Mouse (Mus musculus) frontal cortex, adult (tissue): ENCODE data around the gene Jmjd7.

Experiments used
- ATAC-seq: cut with Nextera tagmentation; 2 replicates; pipeline ENCODE4 v1.9.2; 2017; ENCODE audit warnings: mild to moderate bottlenecking, moderate library complexity, mixed read lengths; ENCODE audit not compliant: low TSS enrichment

Jmjd7 gene

GRCm38 (mm10) chr2:120026984-120027949 is at the start of gene Jmjd7, which contains the start of gene Gm28042:
TSS of gene Jmjd7 (plus strand) at chr2:120027483.
TSS of gene Gm28042 (plus strand) at chr2:120027493.
- peak; percentile 85 for ATAC-seq

- peak; percentile 62 for ATAC-seq
These were observed 46.8 kb upstream of the Jmjd7 start for GRCm38 (mm10) chr2:119980343-119980986.

GRCm38 (mm10) chr2:119981631-119982030 is 45.7 kb upstream of the Jmjd7 start:
- ATAC-seq, result no peak

- no peak for ATAC-seq
These were observed 41.4 kb upstream of the Jmjd7 start for GRCm38 (mm10) chr2:119985871-119986270.

- no peak for ATAC-seq
These were observed 40.9 kb upstream of the Jmjd7 start for GRCm38 (mm10) chr2:119986369-119986768.

GRCm38 (mm10) chr2:119987441-119987840 is 39.8 kb upstream of the Jmjd7 start:
- ATAC-seq, result no peak

GRCm38 (mm10) chr2:119988952-119989351 is 38.3 kb upstream of the Jmjd7 start:
- peak; percentile 52; the same call in 1 of the 2 replicates for ATAC-seq

- ATAC-seq, result no peak
These were observed 36.4 kb upstream of the Jmjd7 start for GRCm38 (mm10) chr2:119990881-119991280.

- no peak for ATAC-seq
These were observed 34.9 kb upstream of the Jmjd7 start for GRCm38 (mm10) chr2:119992349-119992748.

- ATAC-seq, result no peak
These were observed 33.8 kb upstream of the Jmjd7 start for GRCm38 (mm10) chr2:119993515-119993914.

- no peak for ATAC-seq
These were observed 32.4 kb upstream of the Jmjd7 start for GRCm38 (mm10) chr2:119994839-119995238.

GRCm38 (mm10) chr2:119995391-119996281 is 31.6 kb upstream of the Jmjd7 start:
- peak; percentile 62 for ATAC-seq

- ATAC-seq, result no peak
These were observed 29.9 kb upstream of the Jmjd7 start for GRCm38 (mm10) chr2:119997354-119997753.

GRCm38 (mm10) chr2:119999731-120000130 is 27.6 kb upstream of the Jmjd7 start:
- ATAC-seq, result no peak

GRCm38 (mm10) chr2:120000882-120001584 is 26.2 kb upstream of the Jmjd7 start:
- ATAC-seq, result no peak

GRCm38 (mm10) chr2:120001956-120002355 is 25.3 kb upstream of the Jmjd7 start:
- no peak for ATAC-seq

- ATAC-seq, result no peak
These were observed 23.3 kb upstream of the Jmjd7 start for GRCm38 (mm10) chr2:120003970-120004369.

GRCm38 (mm10) chr2:120006696-120007095 is 20.6 kb upstream of the Jmjd7 start:
- ATAC-seq, result no peak

GRCm38 (mm10) chr2:120007680-120008210 is 19.5 kb upstream of the Jmjd7 start:
- ATAC-seq, result no peak

- ATAC-seq, result no peak
These were observed 18.6 kb upstream of the Jmjd7 start for GRCm38 (mm10) chr2:120008672-120009071.
